Comparison of ENCODE assay signal across 9 mouse cellular contexts in the genomic region with DNA sequence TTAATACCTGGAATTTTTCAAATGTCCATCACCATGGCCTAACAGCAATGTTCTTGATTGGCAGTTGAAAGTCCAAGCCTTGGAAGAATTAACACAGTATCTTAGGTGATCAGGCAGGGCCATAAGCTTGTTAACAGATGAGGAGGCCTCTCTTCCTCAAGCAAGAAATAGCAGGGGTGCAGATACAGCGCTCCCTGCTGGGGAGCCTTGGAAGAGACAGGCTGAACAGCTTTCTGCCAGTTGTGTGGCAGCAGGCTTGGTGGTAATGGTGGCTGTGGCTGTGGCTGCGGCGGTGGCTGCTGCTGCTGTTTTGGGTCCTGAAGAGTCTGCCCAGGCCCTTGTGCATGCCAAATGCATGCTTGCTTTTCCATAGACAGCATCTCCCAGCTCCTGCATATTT.
DNase-seq lines count a peak whose midpoint lies in the region; TF ChIP-seq lines count a peak whose summit lies in the region.
"Had no signal": no experiment of that assay in that cellular context is flagged by ENCODE, and none has a peak within 500 bp of the region (broad histone marks: within the 10 kb centered on the region; RNA-seq: fewer than 3 reads in every experiment).

No protein-coding gene starts in this region.

- peaks cover 5% of the 10 kb centered on the region; the same call in 1 of the 2 replicates for H3K4me1 ChIP-seq in cortical plate, adult 2 months (ENCODE audit: control insufficient read depth, insufficient read depth, low read length)
- no peaks in the 10 kb centered on the region for H3K4me1 ChIP-seq in limb, embryonic 10.5 days
- peaks cover 19% of the 10 kb centered on the region for H3K4me1 ChIP-seq in olfactory bulb, adult 2 months (ENCODE audit: control insufficient read depth, insufficient read depth, low read length)

- 72% methylated on average over 3 of the region's 3 CpGs for WGBS in limb, embryonic 10.5 days
- WGBS in olfactory bulb, adult 2 months, result 69% methylated on average over 3 of the region's 3 CpGs

- intact Hi-C loops in left cerebral cortex, postnatal 14 days (cut with DNase I), result loop anchor here (5.0 to 10.0 kb wide), 2 partner anchors 110 to 178 kb away; no protein-coding TSS in a partner anchor
- intact Hi-C loops in heart, postnatal 14 days (cut with DNase I), result loop anchor here (2.0 to 10.0 kb wide), 3 partner anchors 140 to 356 kb away; no protein-coding TSS in a partner anchor

- H3K9me3 ChIP-seq in limb, embryonic 10.5 days (replicated peaks), result no peaks in the 10 kb centered on the region

- peak; percentile 47 to 54 for DNase-seq in left cerebral cortex, postnatal 14 days (ENCODE audit: low spot score in 2 of 2)
- DNase-seq in left cerebral cortex, adult 8-10 months (ENCODE audit: low spot score in 2 of 2), result no peak
- peak; percentile 34 for DNase-seq in MEL-GATA-1-ER (ENCODE audit: extremely low read depth, low read depth)
- peak; percentile 72 to 73 for DNase-seq in heart, postnatal 14 days
- DNase-seq in limb, embryonic 10.5 days (ENCODE audit: low spot score), result peak; percentile 72
- peak; percentile 49 for DNase-seq in urinary bladder, adult 2 months (ENCODE audit: low spot score)

- TF ChIP-seq POLR2A in cortical plate, adult 2 months (IDR thresholded peaks at IDR 0.05; ENCODE audit: extremely low read depth, insufficient read depth, low read length), result no peak
- no peak for TF ChIP-seq POLR2A in olfactory bulb, adult 2 months (IDR thresholded peaks at IDR 0.05; ENCODE audit: insufficient read depth, low read depth, low read length)

- H3K36me3 ChIP-seq in limb, embryonic 10.5 days, result peaks cover 98% of the 10 kb centered on the region

- TF ChIP-seq CTCF in cortical plate, adult 2 months (IDR thresholded peaks at IDR 0.05; ENCODE audit: extremely low read depth, insufficient read depth, low read length), result peak; percentile 47
- TF ChIP-seq CTCF in olfactory bulb, adult 2 months (IDR thresholded peaks at IDR 0.05; ENCODE audit: insufficient read depth, low read depth, low read length), result peak; percentile 48

- no peak overlapping the region for H3K27ac ChIP-seq in cortical plate, adult 2 months (ENCODE audit: insufficient read depth, low read length)
- no peak overlapping the region for H3K27ac ChIP-seq in limb, embryonic 10.5 days
- no peak overlapping the region for H3K27ac ChIP-seq in olfactory bulb, adult 2 months (ENCODE audit: insufficient read depth, low read depth, low read length)
- H3K27ac ChIP-seq: macrophage had no signal

- H3K4me3 ChIP-seq in cortical plate, adult 2 months (ENCODE audit: insufficient read depth, low read length), result no peak overlapping the region
- H3K4me3 ChIP-seq in limb, embryonic 10.5 days, result no peak overlapping the region
- H3K4me3 ChIP-seq in olfactory bulb, adult 2 months (ENCODE audit: insufficient read depth, low read depth, low read length), result no peak overlapping the region

- no peaks in the 10 kb centered on the region for H3K27me3 ChIP-seq in limb, embryonic 10.5 days (ENCODE audit: low read depth, poor library complexity, severe bottlenecking)

Comparison
In these comparisons a context has a peak if more than half of its experiments do, and no peak if none do; other contexts are left out.
1. DNase-seq: peak in left cerebral cortex, postnatal 14 days (2 of 2), MEL-GATA-1-ER (single experiment), heart, postnatal 14 days (2 of 2), limb, embryonic 10.5 days (single experiment) and urinary bladder, adult 2 months (single experiment); none in left cerebral cortex, adult 8-10 months (0 of 2).